Mouse (Mus musculus) CD4-positive, CD25-positive, alpha-beta regulatory T cell, adult 4 months (primary cell): ENCODE data around the gene Kcnh4. TPM values are rescaled to one million over a fixed set of nuclear protein-coding genes. Genes with fewer than 3 reads are reported as not detected.

Source experiments
- ATAC-seq: one replicate; pipeline ENCODE4 v1.8.0; 2017
- polyA plus RNA-seq, 2 experiments: library from polyadenylated mRNA; unstranded; fragments of 100-300 nt; shearing (Covaris generic); gene quantifications; one replicate each; pipeline ENCODE4 v1.2.1; 2017

Kcnh4 gene
- polyA plus RNA-seq, 2 experiments from 2014 or later, result not detected

DNA sequence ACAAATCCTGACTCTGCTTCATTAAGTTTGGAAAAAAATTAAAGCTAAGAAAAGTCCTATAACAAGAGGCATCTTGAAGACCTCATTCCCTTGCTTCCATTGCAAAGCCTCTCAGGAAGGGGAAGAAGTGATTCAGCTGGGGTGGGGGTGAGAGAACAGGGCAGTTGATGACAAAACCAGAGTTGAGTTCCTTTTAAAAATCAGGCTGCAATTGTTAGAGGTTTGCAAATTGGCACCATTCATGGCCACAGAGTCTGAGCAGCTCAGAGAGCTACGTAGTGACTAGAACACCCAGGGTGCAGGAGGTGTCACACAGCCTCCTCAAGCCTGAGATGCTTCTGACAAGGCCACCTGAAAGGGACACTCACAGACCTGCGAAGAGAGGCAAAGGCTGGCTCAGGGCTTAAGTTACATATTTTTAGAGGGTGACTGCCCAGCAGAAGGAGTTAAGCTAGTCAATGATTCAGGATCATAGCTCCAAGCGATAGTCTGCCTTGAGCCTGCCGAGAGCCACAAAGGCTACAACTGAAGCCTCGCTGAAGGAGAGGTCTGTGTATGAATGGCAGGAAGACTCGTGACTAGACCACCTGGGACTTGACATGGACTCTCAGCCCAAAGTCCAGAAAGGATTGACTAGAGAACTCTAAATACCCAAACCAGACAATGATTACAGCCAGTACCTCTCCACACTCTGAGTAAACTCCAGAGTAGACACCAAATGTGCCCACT, 29.1 kb downstream of the Kcnh4 start:
- no peak for ATAC-seq

DNA sequence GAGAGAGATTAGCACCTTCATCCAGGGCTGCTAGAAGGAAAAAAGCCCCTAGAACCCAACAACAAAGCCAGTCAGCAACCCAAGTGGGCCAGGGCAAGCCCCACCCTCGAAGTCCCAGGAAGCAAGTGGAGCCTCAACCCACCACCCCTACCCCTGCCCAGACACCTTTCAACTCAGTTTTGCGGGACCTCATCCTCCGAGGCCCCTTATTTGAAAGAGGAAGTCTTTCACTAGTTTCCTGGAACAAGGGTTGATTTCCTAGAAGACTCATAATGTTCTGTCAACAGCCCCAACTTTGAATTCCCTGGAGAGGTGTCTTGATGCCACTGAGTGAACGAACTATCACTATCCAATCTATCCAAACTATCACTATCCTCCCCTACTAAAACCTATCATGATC, 29.8 kb downstream of the Kcnh4 start:
- ATAC-seq, result peak; percentile 39

DNA sequence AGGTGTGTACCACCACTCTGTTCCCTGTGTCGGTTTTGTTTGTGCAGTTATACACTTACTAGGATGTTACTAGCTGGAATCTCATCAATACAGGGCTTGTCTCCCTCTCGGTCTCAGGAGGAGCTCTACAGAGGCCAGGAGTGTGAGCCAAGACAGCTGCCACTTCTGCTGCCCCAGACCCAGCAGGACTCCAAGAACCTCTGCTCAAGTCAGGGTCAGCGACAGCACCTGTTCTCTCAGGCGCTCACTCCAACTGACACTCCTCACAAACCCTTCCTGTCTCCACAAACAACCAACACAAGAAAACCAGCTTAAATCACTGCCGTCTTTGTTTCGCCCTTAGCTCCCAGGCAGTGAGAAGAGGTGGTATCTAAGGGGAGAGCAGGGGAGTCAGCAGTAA, 31.1 kb downstream of the Kcnh4 start:
- no peak for ATAC-seq

DNA sequence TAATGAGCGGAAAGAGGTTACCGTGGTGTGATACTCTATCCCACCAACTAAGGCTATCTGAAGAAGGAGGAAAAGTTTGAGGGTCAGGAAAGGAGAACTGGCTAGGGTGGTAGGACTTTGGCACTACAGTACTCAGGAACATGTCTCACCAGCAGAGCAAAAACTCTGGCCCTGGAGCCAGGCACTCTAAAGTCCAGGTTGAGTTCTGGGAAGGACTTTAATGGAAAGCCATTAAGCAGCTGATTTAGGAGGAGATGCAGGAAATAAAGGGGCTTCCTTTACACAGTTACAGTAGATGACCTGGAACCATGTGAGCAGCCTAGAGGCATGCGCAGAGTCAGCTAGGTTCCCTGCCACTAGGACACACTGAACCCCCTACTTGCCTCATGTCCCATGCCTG, 32.5 kb downstream of the Kcnh4 start:
- ATAC-seq, result no peak

DNA sequence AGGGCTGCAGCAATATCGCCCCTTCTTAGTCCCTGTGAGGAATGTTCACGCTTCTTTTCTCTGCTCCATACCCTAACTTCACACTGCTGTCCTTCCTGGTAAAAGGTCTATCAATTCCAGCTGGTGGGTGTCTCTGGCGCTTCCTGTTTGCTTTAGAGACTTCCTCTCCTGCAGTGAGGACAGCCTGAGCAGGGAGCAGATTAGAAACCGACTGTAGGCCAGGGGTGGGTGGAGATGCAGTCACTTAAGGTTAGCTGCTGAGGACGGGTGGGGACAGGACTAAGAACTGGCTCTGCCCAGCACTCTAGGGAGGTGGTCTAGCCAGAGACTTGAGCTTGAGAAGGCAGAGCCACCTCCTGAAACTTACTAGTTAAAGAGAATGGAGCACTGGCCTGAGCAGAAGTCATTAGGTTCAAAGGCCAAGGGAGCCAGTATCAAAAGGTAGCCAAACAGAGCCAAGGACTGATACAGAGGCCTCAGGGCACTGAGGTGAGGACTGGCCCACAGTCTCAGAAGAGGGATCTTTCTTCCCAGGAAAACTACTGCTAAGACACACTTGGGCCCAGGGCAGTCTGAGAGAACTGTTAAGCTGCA, 34.7 kb downstream of the Kcnh4 start:
- no peak for ATAC-seq

DNA sequence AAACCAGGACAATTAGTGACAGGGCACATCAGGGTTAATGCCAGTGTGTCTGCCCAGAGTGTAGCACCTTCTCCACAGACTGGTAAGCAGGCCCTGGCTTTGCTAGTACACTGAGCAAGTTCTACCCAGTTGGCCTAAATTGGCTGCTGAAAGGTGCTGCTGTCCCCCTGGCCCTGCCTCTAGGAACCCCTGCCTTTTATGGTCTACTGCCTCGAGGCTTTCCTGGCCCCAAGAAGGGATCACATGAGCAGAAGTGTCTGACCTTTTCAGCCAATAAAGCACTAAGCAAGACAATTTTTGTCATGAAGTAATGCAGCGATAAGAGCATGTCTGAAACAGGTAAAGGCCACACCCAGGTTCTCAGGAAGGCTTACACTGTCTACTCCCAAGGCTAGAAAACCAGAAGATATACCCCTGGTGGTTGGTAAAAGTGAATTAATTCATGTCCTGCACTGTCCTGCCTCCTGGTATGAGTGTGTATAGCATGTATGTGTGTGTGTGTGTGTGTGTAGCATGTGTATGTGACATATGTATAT, 37.2 kb downstream of the Kcnh4 start:
- ATAC-seq, result no peak

DNA sequence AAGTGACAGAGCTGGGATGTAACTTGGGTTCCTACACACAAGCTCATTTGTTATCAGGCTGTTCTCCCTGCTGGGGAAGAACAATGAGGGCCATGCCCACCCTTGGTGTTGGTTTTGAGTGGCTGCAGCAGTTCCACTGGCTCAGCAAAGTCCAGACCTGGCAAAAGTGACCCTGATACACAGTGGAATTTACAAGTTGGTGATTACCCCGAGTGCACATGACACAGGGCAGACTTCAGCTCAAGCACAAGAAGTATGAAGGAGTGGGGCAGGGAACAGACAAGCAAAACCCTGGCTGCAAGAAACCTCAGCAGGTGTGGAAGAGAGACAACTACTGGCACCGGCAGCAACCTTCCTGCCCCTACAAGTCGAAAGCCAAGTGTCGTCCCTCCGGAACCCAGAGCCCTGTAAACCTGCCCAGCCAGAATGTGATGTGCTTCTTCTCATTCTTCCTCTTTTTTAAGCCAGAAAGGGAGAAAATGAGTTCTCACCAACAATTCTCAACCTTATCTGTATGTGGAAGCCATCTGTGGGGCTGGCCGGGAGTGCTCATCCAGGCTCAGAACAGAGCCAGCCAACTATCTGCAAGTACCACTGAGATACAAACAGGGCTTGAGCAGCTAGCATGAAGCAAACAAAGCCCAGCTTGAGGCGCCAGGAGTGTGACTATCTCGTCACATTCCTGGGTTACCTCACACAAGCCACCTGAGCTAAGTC, 37.8 kb downstream of the Kcnh4 start:
- no peak for ATAC-seq

DNA sequence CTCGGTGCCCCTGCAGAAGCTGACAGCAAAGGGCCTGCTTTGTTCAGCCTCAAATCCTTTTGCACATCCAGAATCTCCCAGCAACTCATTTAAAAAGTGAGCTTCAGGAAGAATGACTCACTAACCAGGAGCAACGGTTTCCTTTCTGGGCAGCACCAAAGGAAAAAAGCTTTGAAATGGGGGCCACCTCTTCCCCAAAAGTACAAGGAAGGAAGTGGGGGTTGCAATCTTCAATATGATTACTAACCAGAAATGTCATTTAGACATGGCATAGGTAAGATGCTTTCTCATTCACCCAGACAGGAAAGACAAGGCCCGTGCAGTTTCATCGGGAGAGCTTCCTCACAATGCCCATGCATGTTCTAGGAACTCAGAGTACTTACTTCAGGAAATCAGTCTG, 38.5 kb downstream of the Kcnh4 start:
- no peak for ATAC-seq

DNA sequence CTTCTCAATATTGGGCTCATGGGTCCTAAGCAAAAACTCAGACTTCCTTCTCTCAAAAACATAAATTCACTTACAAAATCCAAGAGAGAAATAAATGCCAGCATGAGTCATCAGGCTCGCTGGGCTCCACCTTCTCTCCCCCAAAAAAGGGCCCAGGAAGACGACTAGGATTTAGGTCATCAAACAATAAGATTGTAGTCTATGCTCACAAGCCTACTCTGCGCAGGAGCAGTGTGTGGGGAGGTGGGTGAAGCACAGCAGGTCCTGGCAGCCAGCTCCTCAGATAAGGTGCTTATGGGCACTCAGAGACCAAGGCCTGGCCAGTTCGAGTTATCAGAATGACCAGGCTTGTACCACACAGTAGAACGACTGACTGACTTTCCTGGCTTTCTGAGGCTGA, 39.4 kb downstream of the Kcnh4 start:
- ATAC-seq, result no peak

DNA sequence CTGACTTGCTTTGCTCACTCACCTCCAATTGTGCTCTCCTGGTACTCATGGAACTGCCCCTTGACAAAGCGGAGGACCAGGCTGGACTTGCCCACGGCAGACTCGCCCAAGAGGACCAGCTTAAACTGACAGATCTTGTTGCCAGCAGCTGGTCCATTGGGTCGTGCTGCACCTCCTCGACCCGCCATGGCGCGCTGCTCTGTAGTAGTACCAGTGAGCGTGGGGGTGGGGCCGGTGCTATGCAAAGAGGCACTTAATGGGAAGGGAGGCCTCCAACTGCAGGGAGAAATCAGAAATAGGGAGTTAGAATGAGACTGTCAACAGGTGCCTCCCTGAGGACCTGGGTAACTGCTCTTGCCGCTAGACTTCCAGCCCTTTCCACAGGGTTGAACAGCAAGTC, 39.8 kb downstream of the Kcnh4 start:
- no peak for ATAC-seq

DNA sequence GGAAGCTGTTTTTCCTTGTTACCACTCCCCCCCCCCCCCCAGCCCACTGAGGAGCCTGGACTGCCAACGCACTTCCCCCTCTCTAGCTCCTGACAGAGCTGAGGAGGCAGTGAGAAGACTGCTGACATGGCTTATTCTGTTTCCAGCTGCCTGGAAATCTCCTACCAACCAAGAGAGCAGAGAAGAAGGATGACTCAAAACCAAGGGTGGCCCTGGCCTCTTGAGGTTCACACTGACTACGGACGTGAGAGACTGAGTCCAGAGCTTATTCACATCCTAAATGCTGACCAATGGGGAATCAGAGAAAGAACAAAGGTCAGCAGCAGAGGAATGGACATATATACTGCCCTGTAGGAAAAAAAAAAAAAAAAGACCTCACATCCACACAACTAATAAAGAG, 40.4 kb downstream of the Kcnh4 start:
- ATAC-seq, result no peak

DNA sequence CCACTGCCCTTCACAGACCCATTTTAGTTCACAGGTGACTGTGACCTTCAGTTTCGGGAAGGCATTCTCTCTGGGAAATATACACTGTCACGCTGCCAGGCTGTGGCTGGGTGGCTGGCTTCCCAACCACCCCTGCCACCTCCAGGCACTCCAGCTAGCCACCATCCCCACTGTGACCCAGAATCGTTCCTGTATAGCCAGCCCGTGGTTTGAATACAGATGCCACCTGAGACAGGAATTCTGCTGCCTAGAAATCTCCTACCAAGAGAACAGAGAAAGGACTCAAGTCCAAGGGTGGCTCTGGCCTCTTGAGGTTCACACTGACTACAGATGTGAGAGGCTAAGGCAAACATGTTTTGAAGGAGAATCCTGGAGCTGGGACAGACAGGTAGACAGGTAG, 40.9 kb downstream of the Kcnh4 start:
- ATAC-seq, result no peak

DNA sequence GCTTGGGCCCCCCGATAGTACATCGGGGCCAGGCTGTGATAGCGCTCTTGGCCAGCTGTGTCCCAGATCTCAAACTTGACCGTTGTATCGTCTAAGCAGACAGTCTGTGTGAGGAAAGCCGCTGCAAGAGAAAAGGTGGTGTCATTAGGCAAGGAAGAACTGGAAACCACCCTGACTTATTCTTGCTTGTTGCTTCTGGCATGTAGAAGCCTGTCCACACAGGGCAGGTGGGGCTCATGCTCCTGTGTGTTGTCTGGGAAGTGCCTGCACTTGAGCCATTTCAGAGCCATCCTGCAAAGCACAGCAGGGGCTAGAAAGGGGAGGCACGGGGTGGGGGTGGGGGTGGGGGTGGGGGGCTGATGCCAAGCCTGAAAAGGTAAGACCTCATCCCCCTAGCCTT, 41.3 kb downstream of the Kcnh4 start:
- no peak for ATAC-seq

DNA sequence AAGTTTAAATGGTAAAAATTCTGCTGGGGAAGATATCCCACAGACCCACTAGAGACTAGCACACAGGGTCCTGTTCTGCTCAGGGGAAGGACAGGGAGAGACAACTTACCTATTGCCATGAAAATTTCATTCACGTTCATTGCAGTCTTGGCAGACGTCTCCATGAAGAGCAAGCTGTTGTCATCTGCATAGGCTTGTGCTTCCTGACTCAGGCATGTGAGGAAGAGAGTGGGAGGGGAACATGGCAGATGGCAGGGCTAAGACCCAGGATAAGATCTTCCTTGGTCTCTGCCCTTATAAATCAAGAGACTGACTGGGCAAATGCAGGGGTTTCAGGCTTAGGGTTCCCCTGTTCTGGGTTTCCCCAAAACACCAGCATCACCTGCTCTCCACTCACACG, 43.1 kb downstream of the Kcnh4 start:
- ATAC-seq, result no peak

DNA sequence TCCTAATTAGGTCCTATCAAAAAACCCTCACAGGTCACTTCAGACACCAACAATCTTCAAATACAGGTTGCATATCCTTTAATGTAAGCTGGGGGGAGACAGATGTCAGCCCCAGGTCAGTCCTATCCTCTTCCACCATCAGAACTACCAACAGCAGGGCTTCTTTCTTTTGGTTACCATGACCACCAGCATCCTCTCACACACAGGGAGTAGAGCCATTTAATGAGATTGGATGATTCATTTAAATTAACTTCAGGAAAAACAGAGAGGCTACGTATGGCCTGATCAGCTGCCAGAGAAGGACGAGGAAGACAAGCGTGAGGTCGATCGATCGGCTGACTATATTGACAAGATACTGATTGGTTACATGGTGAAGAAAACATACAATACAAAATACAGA, 44.8 kb downstream of the Kcnh4 start:
- ATAC-seq, result no peak

DNA sequence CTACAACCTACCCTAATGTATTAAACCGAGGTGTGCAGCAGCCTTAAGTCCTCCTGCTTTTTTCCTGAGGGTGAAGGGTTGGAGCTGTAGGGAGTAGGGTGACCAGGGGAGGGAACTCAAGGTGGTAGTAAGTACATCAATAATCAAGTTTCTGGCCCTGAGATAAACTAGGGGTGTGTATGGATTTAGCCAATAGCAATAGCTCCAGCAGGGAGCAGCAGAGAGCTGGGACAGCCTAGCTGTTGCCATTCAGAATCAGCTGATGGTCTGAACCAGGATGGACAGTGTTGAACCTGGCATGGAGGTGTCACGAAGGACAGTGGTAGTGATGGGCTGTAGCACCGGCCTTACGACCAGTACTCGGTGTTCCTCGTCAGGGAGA, 45.2 kb downstream of the Kcnh4 start:
- ATAC-seq, result peak; percentile 36

DNA sequence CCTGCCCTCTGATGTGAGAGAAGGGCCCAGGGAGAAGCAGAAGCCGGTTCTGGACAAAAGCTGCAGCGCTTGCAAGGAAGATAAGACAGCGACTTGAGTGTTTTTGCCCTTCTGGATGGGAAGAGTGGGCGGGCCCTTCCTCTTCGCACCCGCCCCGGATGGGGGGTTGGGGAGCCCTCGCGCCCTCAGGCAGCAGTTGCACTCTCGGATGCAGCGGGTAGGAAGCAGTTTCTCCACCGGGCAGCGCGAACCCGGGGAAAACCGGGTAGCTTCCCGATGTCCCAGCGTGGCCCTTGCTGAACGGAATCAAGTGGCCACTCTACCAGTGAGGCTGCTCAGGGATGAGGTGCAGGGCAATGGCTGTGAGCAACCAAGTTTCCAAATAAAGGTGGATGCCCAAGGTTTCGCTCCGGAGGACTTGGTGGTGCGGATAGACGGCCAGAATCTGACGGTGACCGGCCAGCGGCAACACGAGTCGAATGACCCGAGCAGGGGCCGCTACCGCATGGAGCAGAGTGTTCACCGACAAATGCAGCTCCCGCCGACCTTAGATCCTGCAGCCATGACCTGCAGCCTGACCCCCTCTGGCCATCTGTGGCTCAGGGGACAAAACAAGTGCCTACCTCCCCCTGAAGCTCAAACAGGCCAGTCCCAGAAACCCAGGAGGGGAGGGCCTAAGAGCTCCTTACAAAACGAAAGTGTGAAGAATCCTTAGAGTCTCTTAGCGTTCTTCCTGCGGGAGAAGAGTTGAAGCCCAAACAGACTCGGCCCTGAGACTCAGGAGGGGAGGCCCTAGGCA, 45.8 kb downstream of the Kcnh4 start, which contains the start of gene Hspb9:
Gene Hspb9, plus strand, starts transcription at position 116 of the 799 bp plus-strand sequence.
- peak; percentile 84 for ATAC-seq

DNA sequence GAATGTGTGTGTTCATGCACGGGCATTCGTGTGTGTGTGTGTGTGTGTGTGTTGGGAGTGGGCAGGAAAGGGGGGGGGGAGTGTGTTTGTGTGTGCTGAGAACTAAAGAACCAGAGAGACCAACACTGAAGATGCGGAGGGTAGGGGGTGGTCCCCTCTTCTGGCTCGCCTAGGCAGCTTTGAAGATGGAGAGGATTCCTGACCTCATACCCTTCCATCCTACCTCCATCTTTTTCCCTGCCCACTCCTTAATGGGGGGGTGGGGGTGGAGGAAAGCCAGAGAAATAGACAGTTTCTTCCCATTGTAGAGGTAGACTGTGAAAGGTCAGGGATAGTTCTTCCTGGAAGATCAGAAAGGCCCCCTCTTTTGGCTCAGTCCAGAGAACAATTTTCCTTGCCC, 46.6 kb downstream of the Kcnh4 start:
- ATAC-seq, result no peak

DNA sequence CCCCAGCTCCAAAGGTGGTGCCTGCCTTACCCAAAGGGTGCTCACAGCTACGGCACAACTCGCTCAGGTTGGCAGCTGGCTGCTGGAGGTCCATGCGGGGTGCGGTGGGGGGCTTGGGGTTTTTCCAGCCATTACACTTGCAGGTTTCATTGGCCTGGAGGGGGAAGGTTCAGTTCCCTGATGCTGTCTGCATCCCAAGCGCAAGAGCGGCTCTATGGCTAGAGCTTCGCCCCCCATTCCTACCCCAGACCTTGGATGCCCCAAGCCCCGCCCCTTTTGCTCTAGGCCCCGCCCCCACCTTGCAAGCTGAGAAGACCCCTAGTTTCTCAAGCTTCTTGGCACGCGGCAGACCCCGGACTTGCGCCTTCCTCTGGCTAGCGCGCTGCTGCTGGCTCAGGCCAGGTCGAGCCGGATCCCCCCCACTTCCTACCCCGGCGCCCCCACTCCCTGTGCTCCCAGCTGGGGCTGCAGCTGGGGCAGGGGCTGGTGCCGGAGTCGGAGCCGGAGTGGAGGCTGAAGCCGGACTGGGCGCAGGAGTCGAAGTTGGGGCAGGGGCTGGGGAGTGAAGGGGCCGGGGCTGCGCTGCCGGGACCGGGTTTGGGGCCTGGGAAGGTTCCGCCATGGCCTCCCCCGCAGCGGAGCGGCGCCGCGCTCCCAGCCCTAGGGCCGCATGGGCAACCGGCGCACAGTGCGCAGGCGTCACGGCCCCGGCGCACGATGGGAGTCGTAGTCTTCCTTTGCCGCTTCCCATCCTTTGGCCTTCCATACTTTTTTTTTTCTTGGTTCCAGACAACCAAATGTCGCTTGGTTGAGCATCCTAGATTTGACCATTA, 47.7 kb downstream of the Kcnh4 start, which contains the start of gene Kat2a:
Gene Kat2a, minus strand, starts transcription at position 683 of the 833 bp plus-strand sequence.
- ATAC-seq, result peak; percentile 63

DNA sequence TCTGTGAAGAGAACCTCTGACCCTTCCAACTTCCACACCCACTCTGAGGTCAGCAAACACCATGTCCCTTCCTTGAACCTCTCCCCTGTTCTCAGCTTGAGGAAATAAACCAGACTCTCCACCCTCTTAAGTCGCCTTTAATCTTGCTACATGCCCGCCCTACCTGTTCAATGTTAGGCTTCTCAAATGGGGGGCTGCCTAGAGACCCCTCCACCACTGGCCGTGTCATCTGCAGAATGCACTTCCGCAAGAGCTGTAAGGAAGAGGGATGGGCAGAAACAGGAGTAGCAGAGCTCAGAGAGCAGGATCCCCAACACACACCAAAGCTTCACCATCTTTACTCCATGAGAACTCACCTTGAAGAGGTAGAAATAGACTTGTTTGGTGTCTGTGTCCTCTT, 48.8 kb downstream of the Kcnh4 start:
- ATAC-seq, result no peak

DNA sequence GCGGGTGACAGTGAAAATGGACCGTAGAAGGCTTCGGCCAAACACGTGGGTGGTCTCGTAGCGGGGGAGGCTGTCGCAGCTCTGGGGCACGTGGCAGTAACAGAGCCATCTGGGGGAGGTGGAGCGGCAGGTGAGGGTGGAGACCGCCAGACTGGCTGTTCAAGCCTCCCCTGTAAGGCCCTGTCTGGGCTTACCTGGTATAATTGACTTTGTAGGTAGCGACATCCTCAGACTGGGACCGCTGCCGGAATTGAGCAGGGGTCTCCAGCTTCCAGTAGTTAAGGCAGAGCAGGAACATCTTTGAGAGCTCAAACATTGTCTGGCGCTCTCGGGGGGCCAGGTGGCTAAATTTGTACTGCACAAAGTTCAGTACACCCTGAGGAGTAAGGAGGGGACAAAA, 49.2 kb downstream of the Kcnh4 start:
- no peak for ATAC-seq
